Mouse (Mus musculus): ENCODE measurements at regions not wholly inside any gene's neighbourhood (a gene's known extent, or its start where the extent isn't known, plus 50 kb on each side); places are given as distances from the start of the nearest gene placed in this dataset.

DNA sequence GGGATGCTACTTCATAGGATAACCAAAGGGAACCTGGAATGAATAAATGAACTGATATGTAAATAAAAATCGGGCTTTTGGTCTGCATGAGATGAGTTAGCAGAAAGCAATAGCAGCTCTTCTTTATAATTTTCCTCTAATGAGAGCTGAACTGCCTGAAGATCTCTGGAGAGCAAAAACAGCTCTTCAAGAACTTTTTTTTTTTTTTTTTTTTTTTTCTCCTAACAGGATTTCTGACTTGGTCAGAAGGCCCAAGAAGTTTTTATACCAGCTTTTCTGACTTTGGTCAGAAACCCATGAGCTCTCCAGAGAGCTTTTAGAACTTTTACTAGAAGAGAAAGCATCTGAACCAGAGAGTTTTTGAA lies 79.6 kb upstream of the Ptprk start:
- DNase-seq (ENCODE audit: low spot score in 2 of 2), result no peak

DNA sequence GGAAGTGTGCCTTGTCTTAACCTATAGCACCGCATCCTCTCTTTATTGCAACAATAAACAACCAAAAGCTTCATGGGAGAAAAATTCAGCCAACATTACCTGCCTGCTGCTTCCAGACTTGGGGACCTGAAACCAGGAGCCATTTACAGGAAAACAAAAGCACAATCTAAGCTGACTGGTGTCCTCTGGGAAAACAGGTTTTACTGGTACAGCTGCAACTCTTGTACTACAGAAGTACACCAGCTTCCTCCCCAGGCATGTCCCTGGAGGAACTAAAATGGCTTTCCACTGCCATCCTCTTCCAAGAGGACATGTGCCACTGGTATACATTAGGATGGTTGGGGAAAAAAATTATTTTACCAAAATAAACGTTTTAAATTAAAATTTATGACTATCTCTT lies 63.9 kb upstream of the Ptprk start:
- DNase-seq (ENCODE audit: low spot score in 2 of 2), result no peak

DNA sequence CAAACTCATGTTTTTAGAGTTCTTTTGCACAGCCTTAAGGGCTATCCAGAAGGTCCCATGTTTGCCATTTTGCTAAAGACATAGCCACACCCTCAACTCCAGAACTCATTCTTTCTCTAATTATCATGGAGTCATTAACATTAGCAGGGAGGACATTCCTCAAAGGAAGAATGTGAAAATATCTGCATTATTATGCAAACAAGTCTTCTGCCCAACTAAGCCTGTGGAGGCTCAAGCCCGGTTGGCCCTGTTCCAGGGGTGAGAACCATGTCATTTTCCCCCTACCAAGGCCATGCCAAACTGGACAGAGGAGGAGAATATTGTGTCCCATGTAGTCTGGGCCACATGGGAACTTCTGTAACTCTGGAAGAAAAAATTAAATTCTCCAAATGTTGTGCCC lies 62.5 kb upstream of the Ptprk start:
- no peak for DNase-seq (ENCODE audit: low spot score in 2 of 2)

DNA sequence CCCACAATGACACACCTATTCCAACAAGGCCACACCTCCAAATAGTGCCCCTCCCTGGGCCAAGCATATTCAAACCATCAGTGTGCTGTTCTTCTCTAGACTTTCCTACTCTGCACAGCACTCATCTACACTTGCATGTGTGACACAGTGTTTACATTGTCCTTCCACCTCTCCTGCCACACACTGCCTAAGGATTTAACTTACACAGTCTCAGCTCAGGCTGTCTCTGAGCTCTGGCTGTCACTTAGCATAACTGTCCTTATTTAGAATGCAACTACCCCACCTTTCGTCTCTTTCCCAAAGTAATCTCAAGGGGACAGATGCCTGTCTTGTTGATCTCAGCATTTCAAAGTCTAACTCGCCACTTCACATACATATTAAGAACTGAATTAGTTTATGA lies 61.2 kb upstream of the Ptprk start:
- no peak for DNase-seq (ENCODE audit: low spot score in 2 of 2)

DNA sequence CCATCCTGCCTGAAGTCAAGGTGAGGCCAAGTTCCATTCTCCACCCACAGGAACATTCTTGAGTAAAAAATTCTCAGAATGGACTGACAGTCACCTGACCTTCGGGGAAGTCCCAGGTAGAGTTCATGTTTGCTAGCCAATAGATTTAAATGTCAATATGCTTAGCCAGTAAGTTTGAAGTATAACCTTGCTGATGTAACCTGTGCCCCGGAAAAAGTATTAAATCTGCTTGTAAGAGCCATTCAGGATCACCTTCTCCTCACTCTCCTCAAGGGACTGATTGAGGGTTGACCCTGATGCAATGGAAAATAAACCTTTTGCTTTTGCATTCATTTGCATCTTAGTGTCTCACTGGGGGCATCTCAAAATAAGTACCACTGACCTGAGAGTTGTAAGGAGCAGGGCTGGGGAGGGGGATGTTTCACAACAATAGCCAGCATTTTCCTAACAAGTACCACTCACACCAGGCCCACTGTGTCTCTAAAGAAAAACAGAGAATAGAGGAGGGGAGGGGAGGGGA lies 60.3 kb upstream of the Ptprk start:
- DNase-seq (ENCODE audit: low spot score in 2 of 2), result no peak
